Mouse (Mus musculus): ENCODE data around the gene Tmem56.

- TF ChIP-seq POLR2A (IDR thresholded peaks at IDR 0.05; ENCODE audit: borderline replicate concordance, extremely low read depth, low read depth, low read length), result no peak
- no peak for TF ChIP-seq CTCF (IDR thresholded peaks at IDR 0.05; ENCODE audit: insufficient read depth, low read length)
Measured at GRCm38 (mm10) chr3:121261251-121261650, 21.6 kb downstream of the Tmem56 start.
